Mouse (Mus musculus) liver (tissue): ENCODE results near the gene Glg1.

Experiments
- DNase-seq: peaks from one replicate; pipeline ENCODE4 v3.0.0-alpha.2; 2020; ENCODE audit warnings: mixed read lengths

Glg1 gene

GRCm38 (mm10) chr8:111144901-111145459 lies 114.0 kb downstream of the Glg1 start:
- peak; percentile 11 for DNase-seq

- DNase-seq = no peak
Observed at GRCm38 (mm10) chr8:111142521-111142920, 116.5 kb downstream of the Glg1 start.

- DNase-seq = no peak
Observed at GRCm38 (mm10) chr8:111130756-111131155, 128.3 kb downstream of the Glg1 start.

GRCm38 (mm10) chr8:111119481-111119880 lies 139.5 kb downstream of the Glg1 start:
- DNase-seq = no peak

- no peak for DNase-seq
Observed at GRCm38 (mm10) chr8:111114891-111115290, 144.1 kb downstream of the Glg1 start.
